Mouse (Mus musculus) liver, embryonic 14.5 days (tissue): ENCODE data around the gene Ifna1.
"Not testable (repeated sequence)": the region's sequence is repeated elsewhere in the genome, so short reads cannot be mapped to it uniquely, and the experiment has no call there.

Source experiments
- CTCF ChIP-seq: IDR thresholded peaks from 2 replicates; pipeline ENCODE4 v1.5.1; 2016; ENCODE audit warnings: antibody characterized with exemption, low read depth, control low read depth
- EP300 ChIP-seq: IDR thresholded peaks from 2 replicates; pipeline ENCODE4 v1.6.1; 2016; ENCODE audit warnings: antibody characterized with exemption, low read depth

DNA sequence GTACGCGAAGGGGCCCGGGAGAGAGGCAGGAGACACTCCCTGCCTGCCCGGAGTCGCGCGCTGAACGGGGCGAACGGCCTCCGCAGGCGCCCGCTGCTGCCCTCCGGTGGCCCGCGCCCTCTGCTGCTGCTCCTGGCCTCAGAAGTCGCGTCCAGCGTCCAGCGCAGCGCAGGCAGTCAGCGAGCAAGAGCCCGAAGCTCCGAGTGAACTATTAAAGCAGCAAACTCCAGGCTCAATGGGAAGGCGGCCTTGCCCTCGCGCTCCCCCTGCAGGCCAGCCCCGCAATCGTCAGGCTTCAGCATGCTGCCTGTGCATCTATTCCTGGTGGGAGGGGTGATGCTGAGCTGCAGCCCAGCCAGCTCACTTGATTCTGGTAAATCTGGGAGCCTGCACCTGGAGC is 46.9 kb upstream of the Ifna1 start, which contains the start of gene Gm13287:
- not testable (repeated sequence) for TF ChIP-seq EP300, CTCF
